Mouse (Mus musculus) limb, embryonic 15.5 days (tissue): Measurements from ENCODE around the gene Abcd3. TPM values are rescaled to one million over a fixed set of nuclear protein-coding genes. Genes with fewer than 3 reads are reported as not detected.

Source experiments
- ATAC-seq: fragments of 200-750 bp; cut with Nextera tagmentation; 2 replicates; pipeline ENCODE4 v1.8.0; 2017; ENCODE audit warnings: low read depth, moderate TSS enrichment; ENCODE audit not compliant: insufficient number of reproducible peaks, low FRiP score, low TSS enrichment
- H3K27ac ChIP-seq: fragments of 300-500 bp; sonication (generic); 2 replicates; pipeline ENCODE4 v1.5.1; 2015; ENCODE audit warnings: moderate library complexity, mild to moderate bottlenecking, inconsistent platforms
- H3K27me3 ChIP-seq: fragments of 300-500 bp; sonication (generic); 2 replicates; pipeline ENCODE4 v1.6.1; 2015; ENCODE audit warnings: inconsistent platforms
- H3K36me3 ChIP-seq: fragments of 300-500 bp; sonication (generic); 2 replicates; pipeline ENCODE4 v1.6.1; 2015; ENCODE audit warnings: inconsistent platforms
- H3K4me1 ChIP-seq: fragments of 300-500 bp; sonication (generic); 2 replicates; pipeline ENCODE4 v1.6.1; 2015; ENCODE audit warnings: inconsistent platforms
- H3K4me2 ChIP-seq: fragments of 300-500 bp; sonication (generic); 2 replicates; pipeline ENCODE4 v1.6.1; 2015; ENCODE audit warnings: mild to moderate bottlenecking, inconsistent platforms
- H3K4me3 ChIP-seq: fragments of 300-500 bp; sonication (generic); 2 replicates; pipeline ENCODE4 v1.5.1; 2015; ENCODE audit warnings: mild to moderate bottlenecking, inconsistent platforms
- H3K9ac ChIP-seq: fragments of 300-500 bp; sonication (generic); 2 replicates; pipeline ENCODE4 v1.6.1; 2015; ENCODE audit warnings: inconsistent platforms
- H3K9me3 ChIP-seq: fragments of 300-500 bp; sonication (generic); 2 replicates; pipeline ENCODE4 v1.6.1; 2016; ENCODE audit warnings: inconsistent platforms
- WGBS: fragments of 180-500 bp; shearing (Covaris S2); methylation state at CpG from one replicate; pipeline ENCODE4 v1.1.7; 2015; 5-methylcytosine and 5-hydroxymethylcytosine counted together
- polyA plus RNA-seq: library from polyadenylated mRNA; unstranded; fragments of >200 nt; fragmentation: Nextera tagmentation; extraction: Ambion mirVana; gene quantifications from 2 replicates; pipeline ENCODE4 v1.2.1, GENCODE M21; 2015

Abcd3 gene
- polyA plus RNA-seq, 1 experiment from 2014 or later = 60.9 TPM

DNA sequence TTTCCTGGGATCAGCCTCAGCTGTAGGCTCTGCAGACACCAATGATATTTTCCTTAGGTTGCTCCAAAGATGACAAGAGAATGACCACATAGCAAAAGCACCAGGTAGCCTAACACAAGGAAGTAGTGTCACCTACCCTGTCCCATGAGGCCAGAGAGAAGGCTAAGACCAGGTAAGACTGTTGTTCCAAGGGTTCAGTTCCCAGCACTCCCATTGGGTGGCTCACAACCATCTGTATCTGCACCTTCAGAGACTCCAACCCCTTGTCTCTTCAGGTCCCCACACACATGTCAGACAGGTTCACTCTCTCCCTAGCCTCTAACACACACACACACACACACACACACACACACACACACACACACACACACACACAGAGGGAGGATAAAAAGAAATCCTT is 99.8 kb downstream of the Abcd3 start:
- Histone ChIP-seq H3K9ac (no peak overlapping the region), H3K27me3 (no peaks in the 10 kb centered on the region), H3K27ac (no peak overlapping the region), H3K4me2 (no peak overlapping the region), H3K4me3 (no peak overlapping the region), H3K4me1 (peaks cover 26% of the 10 kb centered on the region), H3K36me3 (no peaks in the 10 kb centered on the region), H3K9me3 (no peaks in the 10 kb centered on the region)
- ATAC-seq = no peak

- H3K9me3 ChIP-seq = no peaks in the 10 kb centered on the region
- H3K4me2 ChIP-seq = no peak overlapping the region
- no peak for ATAC-seq
- WGBS = 83% methylated on average over 2 of the region's 2 CpGs
- peaks cover 26% of the 10 kb centered on the region for H3K4me1 ChIP-seq
- H3K4me3 ChIP-seq = no peak overlapping the region
- H3K36me3 ChIP-seq = no peaks in the 10 kb centered on the region
- H3K27me3 ChIP-seq = no peaks in the 10 kb centered on the region
- H3K27ac ChIP-seq = no peak overlapping the region
- no peak overlapping the region for H3K9ac ChIP-seq
Observed at GRCm38 (mm10) chr3:121714461-121714860, 100.6 kb downstream of the Abcd3 start.

GRCm38 (mm10) chr3:121713816-121714215 is 101.3 kb downstream of the Abcd3 start:
- ATAC-seq = no peak
- H3K4me3 ChIP-seq = no peak overlapping the region
- 66% methylated on average over 8 of the region's 8 CpGs for WGBS
- no peaks in the 10 kb centered on the region for H3K9me3 ChIP-seq
- H3K27me3 ChIP-seq = no peaks in the 10 kb centered on the region
- H3K4me1 ChIP-seq = peaks cover 20% of the 10 kb centered on the region
- no peaks in the 10 kb centered on the region for H3K36me3 ChIP-seq
- H3K27ac ChIP-seq = no peak overlapping the region
- H3K4me2 ChIP-seq = no peak overlapping the region
- H3K9ac ChIP-seq = no peak overlapping the region

GRCm38 (mm10) chr3:121713151-121713701 is 101.9 kb downstream of the Abcd3 start:
- H3K4me2 ChIP-seq = no peak overlapping the region
- no peaks in the 10 kb centered on the region for H3K36me3 ChIP-seq
- no peak overlapping the region for H3K4me3 ChIP-seq
- H3K9ac ChIP-seq = no peak overlapping the region
- H3K27me3 ChIP-seq = no peaks in the 10 kb centered on the region
- no peak overlapping the region for H3K27ac ChIP-seq
- WGBS = 54% methylated on average over 17 of the region's 17 CpGs
- no peaks in the 10 kb centered on the region for H3K9me3 ChIP-seq
- peaks cover 17% of the 10 kb centered on the region for H3K4me1 ChIP-seq
- ATAC-seq = no peak

GRCm38 (mm10) chr3:121712222-121712621 is 102.9 kb downstream of the Abcd3 start:
- no peaks in the 10 kb centered on the region for H3K27me3 ChIP-seq
- no peak overlapping the region for H3K4me2 ChIP-seq
- H3K4me1 ChIP-seq = peaks cover 17% of the 10 kb centered on the region
- H3K4me3 ChIP-seq = no peak overlapping the region
- no peak overlapping the region for H3K27ac ChIP-seq
- WGBS = 36% methylated on average over 4 of the region's 4 CpGs
- H3K9ac ChIP-seq = no peak overlapping the region
- no peaks in the 10 kb centered on the region for H3K9me3 ChIP-seq
- ATAC-seq = no peak
- no peaks in the 10 kb centered on the region for H3K36me3 ChIP-seq

DNA sequence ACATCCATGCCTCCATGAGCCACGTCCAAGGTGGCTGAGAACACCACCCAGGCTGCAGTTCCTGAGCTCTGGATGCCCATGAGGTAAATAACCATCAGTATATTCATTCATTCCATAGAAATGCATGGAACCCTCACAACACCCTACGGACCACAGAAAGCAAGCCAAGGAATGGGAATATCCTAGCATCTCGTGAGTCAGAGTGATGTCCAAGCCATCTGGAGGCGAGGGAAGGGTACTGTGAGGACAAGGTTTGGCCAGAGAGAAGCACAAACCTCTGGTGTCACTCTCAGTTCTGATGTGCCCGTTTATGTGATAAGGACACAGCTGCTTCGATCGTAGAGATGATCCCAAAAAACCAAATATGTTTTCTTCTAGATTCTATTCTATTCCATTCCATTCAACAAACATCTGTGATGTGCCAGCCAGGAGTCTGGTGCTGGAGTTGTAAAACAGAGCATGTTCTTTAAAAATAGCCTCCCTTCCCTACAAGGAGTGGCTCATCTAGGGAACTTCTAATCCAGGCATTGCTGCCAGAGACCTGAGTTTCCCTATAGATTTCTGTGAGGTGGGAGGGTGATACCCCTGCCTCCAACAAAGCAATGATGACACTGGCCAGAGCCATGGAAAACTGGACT is 104.1 kb downstream of the Abcd3 start:
- Histone ChIP-seq H3K27me3 (no peaks in the 10 kb centered on the region), H3K4me1 (peaks cover 20% of the 10 kb centered on the region), H3K4me2 (no peak overlapping the region), H3K9me3 (no peaks in the 10 kb centered on the region), H3K27ac (no peak overlapping the region), H3K9ac (no peak overlapping the region), H3K36me3 (no peaks in the 10 kb centered on the region), H3K4me3 (no peak overlapping the region)
- ATAC-seq = no peak
- 85% methylated on average over 7 of the region's 7 CpGs for WGBS

Other genes with a start within 250 kb of the Abcd3 start
- not detected in 2 replicates for gene 4930432M17Rik, start 144.5 kb downstream of the Abcd3 start, polyA plus RNA-seq
- 44.4 and 46.1 TPM in 2 replicates for gene F3, start 91.8 kb downstream of the Abcd3 start, polyA plus RNA-seq
- 40.8 and 46.8 TPM in 2 replicates for gene Arhgap29, start 137.2 kb upstream of the Abcd3 start, polyA plus RNA-seq
- gene Abca4, start 229.1 kb upstream of the Abcd3 start, polyA plus RNA-seq = 1.0 and 1.2 TPM in 2 replicates